Comparison of ENCODE assay signal across 25 mouse cellular contexts in genomic region chr6:83631815-83632214, GRCm38 (mm10). TPM values are rescaled to one million over a fixed set of nuclear protein-coding genes. Genes with fewer than 3 reads are reported as not detected.
"Had no signal": no experiment of that assay in that cellular context is flagged by ENCODE, and none has a peak within 500 bp of the region (broad histone marks: within the 10 kb centered on the region; RNA-seq: fewer than 3 reads in every experiment).

No protein-coding gene starts in this region.

- H3K9me3 ChIP-seq: liver, embryonic 13.5 days; liver, embryonic 15.5 days; midbrain, embryonic 10.5 days; midbrain, embryonic 12.5 days; neural tube, embryonic 13.5 days; neural tube, embryonic 15.5 days had no signal

- H3K27ac ChIP-seq: liver, embryonic 13.5 days; liver, embryonic 15.5 days; midbrain, embryonic 10.5 days; midbrain, embryonic 12.5 days; neural tube, embryonic 13.5 days; neural tube, embryonic 15.5 days had no signal

- H3K9ac ChIP-seq: liver, embryonic 13.5 days; liver, embryonic 15.5 days; lung, embryonic 14.5 days; midbrain, embryonic 12.5 days; neural tube, embryonic 13.5 days; neural tube, embryonic 15.5 days had no signal

- H3K4me2 ChIP-seq: liver, embryonic 13.5 days; liver, embryonic 15.5 days; lung, embryonic 14.5 days; midbrain, embryonic 12.5 days; neural tube, embryonic 13.5 days; neural tube, embryonic 15.5 days had no signal

- H3K36me3 ChIP-seq: liver, embryonic 13.5 days; liver, embryonic 15.5 days; midbrain, embryonic 10.5 days; midbrain, embryonic 12.5 days; neural tube, embryonic 13.5 days; neural tube, embryonic 15.5 days had no signal

- H3K4me3 ChIP-seq: liver, embryonic 13.5 days; liver, embryonic 15.5 days; midbrain, embryonic 10.5 days; midbrain, embryonic 12.5 days; myocyte; neural tube, embryonic 13.5 days; neural tube, embryonic 15.5 days had no signal

- H3K4me1 ChIP-seq: liver, embryonic 13.5 days; liver, embryonic 15.5 days; midbrain, embryonic 10.5 days; midbrain, embryonic 12.5 days; neural tube, embryonic 13.5 days; neural tube, embryonic 15.5 days had no signal

- H3K27me3 ChIP-seq: liver, embryonic 13.5 days; liver, embryonic 15.5 days; neural tube, embryonic 13.5 days; neural tube, embryonic 15.5 days had no signal

- DNase-seq: liver, embryonic 13.5 days; lung, adult 18-20 months; lung, embryonic 14.5 days; lung, postnatal 14 days; lung, postnatal 4 days; midbrain, embryonic 14.5 days; retina, postnatal 1 day; right cerebral cortex, adult 18-20 months; right cerebral cortex, postnatal 25 days; right cerebral cortex, postnatal 4 days; spleen, adult 18-20 months; thymus, adult 18-20 months; thymus, postnatal 36 days had no signal

- ATAC-seq: midbrain, embryonic 16.5 days had no signal

RNA-seq across cellular contexts. Expression of gene Clec4f, which starts 24.2 kb away (rescaled TPM):
- total RNA-seq: megakaryocyte-erythroid progenitor cell, adult 5-6 weeks had no signal
- polyA plus RNA-seq: lung, embryonic 14.5 days; midbrain, embryonic 10.5 days; midbrain, embryonic 12.5 days; midbrain, embryonic 16.5 days; myocyte; neural tube, embryonic 11.5 days; neural tube, embryonic 13.5 days; neural tube, embryonic 15.5 days; small intestine, adult 2 months; stomach, embryonic 14.5 days had no signal

RNA-seq across cellular contexts. Expression of gene Cd207, which starts 45.8 kb away (rescaled TPM):
- total RNA-seq: megakaryocyte-erythroid progenitor cell, adult 5-6 weeks had no signal
- polyA plus RNA-seq: lung, embryonic 14.5 days; lung, embryonic 16.5 days; midbrain, embryonic 10.5 days; midbrain, embryonic 12.5 days; midbrain, embryonic 14.5 days; midbrain, embryonic 16.5 days; myocyte; neural tube, embryonic 11.5 days; neural tube, embryonic 13.5 days; neural tube, embryonic 15.5 days; small intestine, adult 2 months; stomach, embryonic 14.5 days had no signal
